Mouse (Mus musculus) lung, embryonic 15.5 days (tissue): ENCODE results near the gene P3h2. TPM values are rescaled to one million over a fixed set of nuclear protein-coding genes. Genes with fewer than 3 reads are reported as not detected.

Source experiments
- ATAC-seq: fragments of 200-750 bp; cut with Nextera tagmentation; 2 replicates; pipeline ENCODE4 v1.8.0; 2017; ENCODE audit warnings: moderate number of reproducible peaks, borderline replicate concordance; ENCODE audit not compliant: low FRiP score, low TSS enrichment; ENCODE audit errors: extremely low read depth
- H3K27ac ChIP-seq: fragments of 300-500 bp; sonication (generic); 2 replicates; pipeline ENCODE4 v1.5.1; 2015; ENCODE audit warnings: moderate library complexity, mild to moderate bottlenecking, inconsistent platforms
- H3K27me3 ChIP-seq: fragments of 300-500 bp; sonication (generic); 2 replicates; pipeline ENCODE4 v1.6.1; 2015; ENCODE audit warnings: inconsistent platforms
- H3K36me3 ChIP-seq: fragments of 300-500 bp; sonication (generic); 2 replicates; pipeline ENCODE4 v1.6.1; 2015; ENCODE audit warnings: inconsistent platforms
- H3K4me1 ChIP-seq: fragments of 300-500 bp; sonication (generic); 2 replicates; pipeline ENCODE4 v1.6.1; 2015; ENCODE audit warnings: inconsistent platforms
- H3K4me2 ChIP-seq: fragments of 300-500 bp; sonication (generic); 2 replicates; pipeline ENCODE4 v1.6.1; 2015; ENCODE audit warnings: inconsistent platforms, mild to moderate bottlenecking, moderate library complexity
- H3K4me3 ChIP-seq: fragments of 300-500 bp; sonication (generic); 2 replicates; pipeline ENCODE4 v1.5.1; 2015; ENCODE audit warnings: mild to moderate bottlenecking, inconsistent platforms
- H3K9ac ChIP-seq: fragments of 300-500 bp; sonication (generic); 2 replicates; pipeline ENCODE4 v1.6.1; 2015; ENCODE audit warnings: inconsistent platforms
- H3K9me3 ChIP-seq: fragments of 300-500 bp; sonication (generic); 2 replicates; pipeline ENCODE4 v1.6.1; 2016; ENCODE audit warnings: inconsistent platforms
- WGBS: fragments of 180-500 bp; shearing (Covaris S2); methylation state at CpG from one replicate; pipeline ENCODE4 v1.1.7; 2015; 5-methylcytosine and 5-hydroxymethylcytosine counted together
- polyA plus RNA-seq: library from polyadenylated mRNA; unstranded; fragments of >200 nt; fragmentation: Nextera tagmentation; extraction: Ambion mirVana; gene quantifications from 2 replicates; pipeline ENCODE4 v1.2.1, GENCODE M21; 2015

The P3h2 gene
- polyA plus RNA-seq, 1 experiment from 2014 or later, result 4.9 TPM

DNA sequence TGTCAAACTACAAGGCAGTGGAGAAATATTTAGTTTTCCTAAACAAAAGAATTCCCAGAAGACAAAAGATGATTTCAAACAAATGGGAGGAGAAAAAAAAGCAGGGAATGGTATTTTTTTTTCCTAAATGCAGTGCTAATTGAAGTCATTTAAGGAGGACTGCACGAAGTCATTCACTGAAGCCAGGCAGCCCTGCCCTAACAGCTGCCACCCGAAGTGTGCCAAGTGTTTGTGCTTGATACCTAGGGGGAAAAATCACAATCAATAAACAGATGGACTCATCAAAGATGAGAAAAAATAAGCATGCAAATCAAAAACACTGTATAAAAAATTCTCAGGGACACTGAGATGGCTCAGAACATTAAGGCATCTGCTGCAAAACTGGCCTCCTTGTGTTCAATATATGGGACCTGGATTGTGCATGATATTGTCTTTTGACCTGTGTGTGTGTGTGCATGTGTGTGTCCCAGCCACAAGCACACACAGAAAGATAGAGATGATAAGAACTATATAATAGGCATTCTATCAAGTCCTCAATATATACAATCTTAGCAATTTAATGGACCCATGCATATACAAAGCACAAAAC is 76.1 kb downstream of the P3h2 start:
- Histone ChIP-seq H3K27me3 (no peaks in the 10 kb centered on the region), H3K9me3 (no peaks in the 10 kb centered on the region; the same call in 1 of the 2 replicates), H3K4me2 (no peak overlapping the region), H3K36me3 (no peaks in the 10 kb centered on the region), H3K4me1 (peaks cover 9% of the 10 kb centered on the region; the same call in 1 of the 2 replicates), H3K9ac (no peak overlapping the region), H3K4me3 (no peak overlapping the region), H3K27ac (no peak overlapping the region)
- ATAC-seq, result no peak
- WGBS, result 56% methylated on average over 2 of the region's 2 CpGs

DNA sequence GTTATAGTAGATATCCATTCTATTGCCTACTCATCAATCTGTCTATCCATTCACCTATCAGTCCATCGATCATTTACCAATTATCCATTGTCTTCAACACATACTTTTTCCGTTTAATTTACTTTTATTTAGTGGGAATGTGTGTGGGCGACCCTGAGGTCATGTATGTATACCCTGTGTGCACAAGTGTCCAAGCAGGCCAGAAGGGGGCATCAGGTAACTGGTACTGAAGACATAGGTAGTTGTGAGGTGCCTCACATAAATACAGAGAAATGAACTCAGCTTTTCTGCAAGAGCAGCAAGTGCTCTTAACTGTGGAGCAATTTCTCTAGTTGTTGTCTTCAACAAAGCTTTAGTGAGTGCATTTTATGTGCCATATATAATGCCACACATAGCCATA is 79.2 kb downstream of the P3h2 start:
- Histone ChIP-seq H3K4me2 (no peak overlapping the region), H3K4me3 (no peak overlapping the region), H3K9me3 (no peaks in the 10 kb centered on the region), H3K9ac (no peak overlapping the region), H3K27ac (no peak overlapping the region), H3K27me3 (no peaks in the 10 kb centered on the region), H3K4me1 (peaks cover 9% of the 10 kb centered on the region; the same call in 1 of the 2 replicates), H3K36me3 (no peaks in the 10 kb centered on the region)
- ATAC-seq, result no peak
- WGBS, result 65% methylated on average over 3 of the region's 3 CpGs

DNA sequence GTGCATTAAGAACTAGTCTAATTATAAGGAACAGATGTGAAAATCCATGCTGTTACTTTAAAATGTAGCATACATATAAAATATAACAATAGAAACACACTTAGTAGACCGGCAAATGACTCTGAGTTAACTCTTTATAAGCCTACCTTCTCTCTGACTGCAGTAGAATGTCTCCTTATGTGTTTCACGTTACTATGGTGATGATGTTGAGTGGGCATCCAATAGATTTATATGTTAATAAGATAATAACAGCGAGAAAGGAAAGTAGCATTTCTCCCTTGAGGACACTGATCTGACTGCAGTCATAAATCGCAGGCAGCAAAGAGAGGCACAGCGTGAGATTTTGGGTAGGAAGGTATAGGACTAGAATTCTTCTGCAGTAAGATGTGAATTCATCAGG is 81.0 kb downstream of the P3h2 start:
- WGBS, result 79% methylated on average over 5 of the region's 5 CpGs
- Histone ChIP-seq H3K9me3 (no peaks in the 10 kb centered on the region), H3K4me3 (no peak overlapping the region), H3K4me2 (no peak overlapping the region), H3K36me3 (no peaks in the 10 kb centered on the region), H3K9ac (no peak overlapping the region), H3K27ac (no peak overlapping the region), H3K4me1 (peaks cover 9% of the 10 kb centered on the region; the same call in 1 of the 2 replicates), H3K27me3 (no peaks in the 10 kb centered on the region)
- no peak for ATAC-seq

DNA sequence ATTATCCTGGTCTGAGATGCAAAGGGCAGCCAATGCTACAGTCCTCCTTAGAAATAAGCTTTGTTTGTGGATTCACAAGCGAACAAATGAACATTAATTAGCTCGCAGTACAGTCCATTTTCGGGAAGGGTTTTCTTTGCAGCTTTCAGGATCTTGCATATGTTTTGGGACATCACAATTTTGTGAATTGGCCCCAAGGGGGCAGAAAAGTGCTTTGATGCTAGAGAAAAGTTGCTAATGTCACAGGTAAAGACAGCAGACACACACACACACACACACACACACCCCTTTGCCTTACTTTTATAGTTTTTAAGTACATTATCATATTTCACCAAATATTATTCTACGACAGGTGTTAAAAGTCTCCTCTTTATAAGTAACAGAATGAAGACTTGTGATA is 82.2 kb downstream of the P3h2 start:
- 84% methylated on average over 4 of the region's 4 CpGs for WGBS
- Histone ChIP-seq H3K4me1 (peaks cover 9% of the 10 kb centered on the region; the same call in 1 of the 2 replicates), H3K9me3 (no peaks in the 10 kb centered on the region), H3K36me3 (no peaks in the 10 kb centered on the region), H3K27ac (no peak overlapping the region), H3K27me3 (no peaks in the 10 kb centered on the region), H3K9ac (no peak overlapping the region), H3K4me2 (no peak overlapping the region), H3K4me3 (no peak overlapping the region)
- ATAC-seq, result no peak

DNA sequence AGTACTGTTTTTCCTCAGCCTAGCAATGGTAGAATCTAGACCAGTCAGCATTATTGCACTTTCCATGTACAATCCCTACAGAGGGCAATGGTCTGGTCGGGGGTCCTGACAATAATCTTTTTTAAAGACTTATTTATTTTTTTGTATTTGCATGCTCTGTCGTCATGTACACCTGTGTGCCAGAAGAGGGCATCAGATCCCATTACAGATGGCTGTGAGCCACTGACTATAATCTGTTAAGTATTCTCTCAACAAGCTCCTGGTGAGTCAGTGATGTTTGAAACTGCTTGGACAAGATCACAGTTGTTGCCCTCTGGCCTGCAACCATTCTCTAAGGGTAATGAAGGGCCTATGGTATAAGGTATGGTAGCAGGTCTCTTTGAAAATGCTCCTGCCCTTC is 83.8 kb downstream of the P3h2 start:
- no peak overlapping the region for H3K27ac ChIP-seq
- H3K4me2 ChIP-seq, result no peak overlapping the region
- no peaks in the 10 kb centered on the region for H3K27me3 ChIP-seq
- ATAC-seq, result no peak
- 58% methylated on average over 2 of the region's 2 CpGs for WGBS
- H3K4me1 ChIP-seq, result peaks cover 9% of the 10 kb centered on the region; the same call in 1 of the 2 replicates
- no peaks in the 10 kb centered on the region for H3K36me3 ChIP-seq
- H3K9ac ChIP-seq, result no peak overlapping the region
- H3K4me3 ChIP-seq, result no peak overlapping the region
- no peaks in the 10 kb centered on the region for H3K9me3 ChIP-seq

DNA sequence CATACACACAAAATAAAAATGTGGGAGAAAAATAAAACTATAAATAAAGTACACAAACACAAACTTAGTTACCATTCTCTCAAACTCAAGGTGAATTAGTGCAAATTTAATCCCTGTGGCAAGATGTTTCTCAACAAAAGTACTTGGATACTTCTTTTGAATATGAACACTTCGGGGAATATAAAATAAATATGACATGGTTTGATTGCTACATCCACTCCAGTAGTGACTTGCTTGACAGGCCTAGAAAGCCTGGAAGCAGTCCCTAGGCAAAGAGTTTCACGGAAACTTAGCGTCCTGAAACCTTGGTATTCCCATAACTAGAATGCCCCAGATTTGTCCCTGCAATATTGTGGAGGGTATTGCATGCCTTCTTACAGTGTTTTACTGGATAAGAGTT is 99.8 kb downstream of the P3h2 start:
- Histone ChIP-seq H3K4me1 (peaks cover 7% of the 10 kb centered on the region; the same call in 1 of the 2 replicates), H3K36me3 (no peaks in the 10 kb centered on the region), H3K27ac (no peak overlapping the region), H3K27me3 (no peaks in the 10 kb centered on the region), H3K9me3 (no peaks in the 10 kb centered on the region), H3K4me2 (no peak overlapping the region), H3K9ac (no peak overlapping the region), H3K4me3 (no peak overlapping the region)
- 85% methylated on average over 3 of the region's 3 CpGs for WGBS
- no peak for ATAC-seq

DNA sequence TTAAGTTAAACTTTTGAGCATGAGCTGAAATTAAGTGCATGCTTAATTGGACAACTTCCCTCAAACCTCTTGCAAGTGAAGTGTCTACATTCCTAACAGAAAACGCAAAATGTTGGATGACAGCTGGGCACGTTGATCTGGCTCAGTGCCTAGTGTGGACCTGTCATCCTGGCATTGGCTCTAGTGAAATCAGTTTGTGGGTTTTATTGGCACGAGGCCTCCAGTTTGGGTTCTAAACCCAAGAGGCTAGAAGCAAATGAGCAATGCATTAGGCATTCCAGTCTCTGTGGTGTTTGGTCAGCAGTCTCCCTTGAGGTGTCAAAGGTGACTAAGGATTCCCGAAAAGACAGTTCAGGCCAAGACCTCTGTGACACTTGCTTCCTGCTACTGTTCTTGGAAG is 102.3 kb downstream of the P3h2 start:
- Histone ChIP-seq H3K9ac (no peak overlapping the region), H3K27ac (no peak overlapping the region), H3K9me3 (no peaks in the 10 kb centered on the region), H3K27me3 (no peaks in the 10 kb centered on the region), H3K4me2 (no peak overlapping the region), H3K4me1 (peaks cover 7% of the 10 kb centered on the region; the same call in 1 of the 2 replicates), H3K36me3 (no peaks in the 10 kb centered on the region), H3K4me3 (no peak overlapping the region)
- no peak for ATAC-seq
- WGBS, result 42% methylated on average over 4 of the region's 4 CpGs

DNA sequence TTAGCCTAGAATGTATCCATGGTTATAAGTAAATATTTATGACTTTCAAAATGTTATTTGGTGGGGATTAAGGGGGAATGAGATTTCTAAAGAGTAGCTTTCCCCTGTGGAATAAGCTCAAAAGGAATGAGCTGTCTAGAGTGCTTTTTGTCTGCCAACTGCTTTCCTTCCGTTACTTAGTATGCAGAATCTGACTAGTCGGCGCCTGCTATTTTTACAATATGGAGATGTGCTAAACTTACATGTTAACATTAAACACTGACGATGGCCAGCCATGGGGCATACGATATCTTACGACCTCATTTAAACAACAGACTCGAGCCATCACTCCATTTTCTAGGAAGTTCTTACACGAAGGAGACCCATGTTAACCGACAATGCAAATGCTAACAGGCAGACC is 102.7 kb downstream of the P3h2 start:
- Histone ChIP-seq H3K4me2 (no peak overlapping the region), H3K9me3 (no peaks in the 10 kb centered on the region), H3K4me1 (peaks cover 7% of the 10 kb centered on the region; the same call in 1 of the 2 replicates), H3K27me3 (no peaks in the 10 kb centered on the region), H3K36me3 (no peaks in the 10 kb centered on the region), H3K4me3 (no peak overlapping the region), H3K27ac (no peak overlapping the region), H3K9ac (no peak overlapping the region)
- 60% methylated on average over 9 of the region's 9 CpGs for WGBS
- no peak for ATAC-seq

DNA sequence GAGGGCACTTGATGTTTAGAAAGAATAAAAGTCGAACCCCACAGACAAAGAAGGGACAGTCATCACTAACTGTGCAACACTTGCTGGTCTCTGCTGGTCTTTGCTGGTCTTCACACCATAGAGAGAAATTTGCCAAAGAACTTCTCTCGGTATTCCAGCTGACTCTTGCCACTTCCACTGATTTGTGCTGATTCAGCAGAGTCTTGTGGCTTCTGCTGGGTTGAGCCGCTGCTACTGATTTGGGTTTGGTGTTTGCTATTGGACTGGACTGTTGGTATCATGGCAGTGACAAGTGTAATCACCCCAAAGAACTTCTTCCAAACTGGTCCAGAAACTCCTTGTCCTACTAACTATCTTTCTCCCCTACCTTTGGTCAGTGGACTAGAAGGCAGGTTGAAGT is 111.0 kb downstream of the P3h2 start:
- Histone ChIP-seq H3K27me3 (no peaks in the 10 kb centered on the region), H3K9ac (no peak overlapping the region), H3K4me3 (no peak overlapping the region), H3K27ac (no peak overlapping the region), H3K4me1 (no peaks in the 10 kb centered on the region), H3K36me3 (no peaks in the 10 kb centered on the region), H3K9me3 (no peaks in the 10 kb centered on the region), H3K4me2 (no peak overlapping the region)
- 91% methylated on average over 3 of the region's 3 CpGs for WGBS
- ATAC-seq, result no peak

DNA sequence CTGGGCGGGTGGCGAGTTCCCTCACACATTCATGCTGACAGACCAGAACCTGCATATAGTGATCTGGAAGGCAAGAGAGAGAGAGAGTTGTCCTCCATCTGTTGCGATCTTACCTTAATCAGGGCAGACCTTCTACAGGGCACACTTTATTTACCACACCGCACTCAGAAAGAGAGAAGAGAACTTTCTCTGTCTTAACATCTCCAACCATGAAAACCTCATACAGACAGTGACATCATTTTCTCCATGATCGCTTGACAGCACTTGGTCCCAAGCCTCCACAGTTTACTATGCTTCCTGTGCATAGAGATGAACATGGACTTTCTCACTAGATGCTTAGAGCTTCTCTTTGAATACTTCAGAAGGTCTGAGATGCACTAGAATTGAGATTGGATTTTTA is 118.4 kb downstream of the P3h2 start:
- no peaks in the 10 kb centered on the region for H3K9me3 ChIP-seq
- no peaks in the 10 kb centered on the region for H3K4me1 ChIP-seq
- ATAC-seq, result no peak
- 97% methylated on average over 5 of the region's 5 CpGs for WGBS
- no peaks in the 10 kb centered on the region for H3K36me3 ChIP-seq
- H3K4me3 ChIP-seq, result no peak overlapping the region
- H3K9ac ChIP-seq, result no peak overlapping the region
- H3K4me2 ChIP-seq, result no peak overlapping the region
- H3K27me3 ChIP-seq, result no peaks in the 10 kb centered on the region
- no peak overlapping the region for H3K27ac ChIP-seq

DNA sequence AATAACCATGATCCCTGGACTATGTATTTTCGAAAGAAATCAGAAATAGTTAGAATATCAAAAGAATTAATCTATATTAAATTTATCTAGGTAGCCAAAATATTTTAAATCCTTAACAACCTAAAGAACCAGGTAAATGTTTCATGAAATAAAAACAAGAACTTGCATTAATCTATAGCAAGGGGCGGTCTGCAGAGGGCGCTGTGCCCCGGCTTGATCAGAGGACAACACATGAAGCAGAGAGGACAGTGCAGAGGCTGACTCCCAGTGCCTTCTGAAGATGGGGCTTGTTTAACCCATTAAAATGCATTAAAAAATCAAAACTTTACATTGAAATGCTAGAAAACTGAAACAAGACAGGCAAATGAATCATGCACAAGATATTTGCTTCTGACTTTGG is 121.9 kb downstream of the P3h2 start:
- Histone ChIP-seq H3K27me3 (no peaks in the 10 kb centered on the region), H3K4me3 (no peak overlapping the region), H3K9ac (no peak overlapping the region), H3K36me3 (no peaks in the 10 kb centered on the region), H3K9me3 (no peaks in the 10 kb centered on the region), H3K4me2 (no peak overlapping the region), H3K4me1 (no peaks in the 10 kb centered on the region), H3K27ac (no peak overlapping the region)
- 32% methylated on average over 4 of the region's 4 CpGs for WGBS
- ATAC-seq, result no peak

DNA sequence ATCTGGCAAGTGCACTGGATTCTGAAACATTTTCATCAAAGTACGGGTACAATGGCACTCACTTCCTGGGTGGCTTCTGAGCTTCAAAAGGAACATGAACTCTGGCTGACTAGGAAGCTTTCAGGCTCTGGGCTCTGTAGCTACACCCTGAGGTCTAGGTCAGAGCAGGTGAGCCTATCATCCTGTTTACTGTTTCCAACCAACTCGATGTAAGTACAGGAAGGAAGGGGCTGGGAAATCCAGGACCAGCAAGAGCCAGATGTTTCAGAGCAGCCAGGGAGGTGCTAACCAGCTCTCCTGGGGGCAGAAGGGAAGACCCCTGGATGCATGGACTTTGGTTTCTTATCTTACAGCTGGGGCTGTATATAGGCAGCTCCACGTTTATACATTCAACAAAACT is 126.5 kb downstream of the P3h2 start:
- no peak overlapping the region for H3K9ac ChIP-seq
- H3K27me3 ChIP-seq, result no peaks in the 10 kb centered on the region
- H3K27ac ChIP-seq, result no peak overlapping the region
- no peak overlapping the region for H3K4me3 ChIP-seq
- no peaks in the 10 kb centered on the region for H3K36me3 ChIP-seq
- no peaks in the 10 kb centered on the region for H3K4me1 ChIP-seq
- ATAC-seq, result no peak
- no peaks in the 10 kb centered on the region for H3K9me3 ChIP-seq
- WGBS, result 38% methylated on average over 3 of the region's 3 CpGs
- H3K4me2 ChIP-seq, result no peak overlapping the region

DNA sequence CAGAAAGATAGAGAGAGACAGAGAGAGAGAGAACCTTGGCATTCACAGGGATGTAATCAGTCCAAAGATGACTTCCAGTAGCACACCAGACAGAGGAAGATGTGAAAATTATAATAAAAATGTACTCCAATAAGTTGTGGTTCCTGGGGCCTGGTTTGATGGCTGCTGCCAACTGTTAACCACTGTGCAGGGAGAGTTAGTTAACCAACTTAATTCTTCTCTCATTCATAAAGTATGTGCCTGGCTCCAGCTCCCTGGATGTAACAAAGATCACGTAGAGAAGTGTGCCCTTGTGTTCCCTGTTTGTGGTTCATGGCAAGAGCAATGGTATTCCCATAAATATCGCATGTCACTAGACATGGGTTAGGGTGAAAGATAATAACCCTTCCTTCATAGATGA is 128.4 kb downstream of the P3h2 start:
- WGBS, result 84% methylated on average over 2 of the region's 2 CpGs
- no peaks in the 10 kb centered on the region for H3K4me1 ChIP-seq
- H3K36me3 ChIP-seq, result no peaks in the 10 kb centered on the region
- no peak overlapping the region for H3K4me2 ChIP-seq
- no peak overlapping the region for H3K27ac ChIP-seq
- no peak overlapping the region for H3K9ac ChIP-seq
- no peaks in the 10 kb centered on the region for H3K27me3 ChIP-seq
- H3K9me3 ChIP-seq, result no peaks in the 10 kb centered on the region
- no peak for ATAC-seq
- H3K4me3 ChIP-seq, result no peak overlapping the region
